Mouse (Mus musculus) spleen, postnatal 0 days (tissue): ENCODE data around the gene Krt31. TPM values are rescaled to one million over a fixed set of nuclear protein-coding genes. Genes with fewer than 3 reads are reported as not detected.

Experiments used
- polyA plus RNA-seq: library from polyadenylated mRNA; unstranded; fragments of >200 nt; fragmentation: Nextera tagmentation; extraction: Ambion mirVana; gene quantifications from 2 replicates; pipeline ENCODE4 v1.2.1, GENCODE M21; 2015

The Krt31 gene
- not detected in 2 replicates for polyA plus RNA-seq

DNA sequence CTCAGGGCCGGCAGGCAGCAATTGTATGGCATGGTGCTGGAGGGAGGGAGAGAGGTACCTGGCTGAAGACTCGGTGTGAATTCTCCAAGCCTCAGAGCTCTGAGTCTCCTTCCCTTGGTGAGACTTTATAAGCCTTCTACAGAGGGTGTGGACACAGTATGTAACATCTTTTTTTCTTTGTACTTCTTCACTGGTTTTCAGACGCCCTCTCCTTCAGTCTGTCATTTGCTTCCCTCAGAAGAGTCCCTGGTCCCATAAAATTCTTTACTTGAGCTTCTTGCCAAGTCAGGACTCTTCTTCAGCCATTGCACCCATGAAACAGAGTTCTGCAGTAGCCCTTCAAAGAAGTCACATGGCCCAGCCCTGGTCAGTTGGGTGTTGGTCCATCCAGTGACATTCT, at the start of gene Krt31:
TSS of gene Krt31 (minus strand) at position 101 of the 400 bp plus-strand sequence.

DNA sequence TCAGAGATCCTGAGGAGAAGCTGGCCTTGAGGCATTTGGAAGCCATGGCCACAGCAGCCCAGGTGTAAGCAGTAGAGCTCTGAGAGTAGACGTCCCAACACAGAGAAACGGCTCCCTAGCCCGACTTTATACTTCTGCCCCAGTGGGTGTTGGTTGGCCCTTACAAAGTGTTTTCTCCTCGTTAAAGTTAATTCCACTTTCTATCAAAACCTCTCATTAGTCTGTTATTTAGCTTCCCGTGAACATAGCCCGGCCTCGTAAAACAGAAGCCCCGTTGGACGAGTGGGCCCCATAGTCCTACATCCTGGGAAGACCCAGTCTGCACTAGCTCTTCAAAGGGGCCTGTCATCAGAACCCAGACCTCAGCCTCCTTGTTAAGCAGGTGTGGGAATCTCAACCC, 45.8 kb upstream of the Krt31 start, which contains the start of gene Krt35:
TSS of gene Krt35 (minus strand) at position 101 of the 400 bp plus-strand sequence.

DNA sequence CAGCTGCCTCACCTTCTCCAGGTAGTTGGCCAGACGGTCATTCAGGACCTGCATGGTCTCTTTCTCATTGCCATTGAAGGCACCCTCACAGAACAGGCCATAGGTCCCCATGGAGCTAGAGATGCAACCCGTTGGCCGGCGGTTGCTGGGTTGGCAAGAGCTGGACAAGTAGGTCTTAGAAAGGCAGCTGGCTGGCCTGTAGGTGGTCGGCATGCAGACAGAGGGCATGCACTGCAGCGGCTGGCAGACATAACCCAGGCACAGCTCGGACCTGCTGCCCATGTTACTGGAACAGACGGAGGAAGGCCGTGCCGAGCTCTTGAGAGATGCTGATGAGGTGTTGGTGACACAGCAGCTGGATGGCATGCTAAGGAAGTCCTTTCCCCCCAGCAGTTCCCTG, 37.5 kb upstream of the Krt31 start, which contains the start of gene Krt32:
TSS of gene Krt32 (minus strand) at position 366 of the 400 bp plus-strand sequence.

DNA sequence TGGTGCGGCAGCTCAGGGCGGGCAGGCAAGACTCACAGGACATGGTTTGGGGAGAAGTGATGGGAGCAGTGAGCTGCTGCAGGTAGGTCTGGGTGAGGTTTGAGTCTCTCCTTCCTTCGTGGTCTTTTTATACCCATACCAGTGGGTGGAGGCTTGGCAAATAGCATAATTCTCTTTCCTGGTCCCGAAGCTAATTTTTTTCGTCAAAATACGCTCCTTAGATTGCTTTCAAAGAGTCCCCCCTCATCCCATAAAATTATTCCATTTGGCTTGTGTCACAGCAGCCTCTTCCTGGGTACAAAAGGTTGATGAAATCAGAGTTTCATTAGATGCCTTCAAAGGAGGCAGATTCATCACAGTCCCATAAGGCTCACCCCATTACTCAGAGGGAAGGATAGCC, 8.9 kb downstream of the Krt31 start, which contains the start of gene Krt34:
TSS of gene Krt34 (minus strand) at position 101 of the 400 bp plus-strand sequence.

DNA sequence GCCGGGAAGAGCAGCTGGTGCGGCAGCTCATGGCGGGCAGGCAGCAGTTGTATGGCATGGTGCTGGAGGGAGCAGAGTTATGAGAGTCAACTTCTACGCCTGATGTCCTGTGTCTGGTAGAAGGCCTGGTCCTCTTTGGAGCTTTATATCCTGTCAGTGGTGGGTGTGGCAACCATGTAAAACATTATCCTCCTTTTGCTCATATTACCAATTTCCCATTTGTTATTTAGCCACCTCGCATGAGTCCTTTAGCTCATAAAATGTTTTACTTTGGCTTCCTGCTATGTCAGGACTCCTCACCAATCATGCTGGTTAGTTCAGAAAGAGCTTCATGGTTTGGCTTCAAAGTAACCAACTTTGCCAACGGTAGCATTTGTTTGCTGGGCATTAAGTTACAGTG, 20.6 kb downstream of the Krt31 start, which contains the start of gene Krt33b:
TSS of gene Krt33b (minus strand) at position 101 of the 400 bp plus-strand sequence.

DNA sequence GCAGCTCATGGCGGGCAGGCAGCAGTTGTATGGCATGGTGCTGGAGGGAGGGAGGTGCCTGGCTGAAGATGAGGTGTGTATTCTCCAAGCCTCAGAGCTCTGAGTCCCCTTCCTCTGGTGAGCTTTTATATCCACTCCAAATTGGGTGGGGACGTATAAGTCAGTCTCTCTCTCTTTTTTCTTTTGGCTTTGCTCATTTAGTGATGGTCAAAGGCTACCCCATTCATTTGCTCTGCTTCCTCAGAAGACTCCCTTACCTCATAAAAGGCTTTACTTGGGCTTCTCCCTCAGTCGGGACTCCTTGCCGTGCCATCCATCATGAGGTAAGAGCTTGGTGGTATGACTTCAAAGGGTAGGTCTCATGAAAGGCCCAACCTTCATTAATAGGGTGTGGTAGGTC, 34.2 kb downstream of the Krt31 start, which contains the start of gene Krt33a:
TSS of gene Krt33a (minus strand) at position 101 of the 400 bp plus-strand sequence.

Other genes with a start within 250 kb of the Krt31 start
- gene Gm11554, start 246.1 kb downstream of the Krt31 start, polyA plus RNA-seq = not detected in 2 replicates
- not detected in 2 replicates for gene Krtap4-13, start 240.7 kb downstream of the Krt31 start, polyA plus RNA-seq
- not detected in 2 replicates for gene Gm11564, start 234.9 kb downstream of the Krt31 start, polyA plus RNA-seq
- not detected in 2 replicates for gene 2300003K06Rik, start 212.5 kb downstream of the Krt31 start, polyA plus RNA-seq
- not detected in 2 replicates for gene Krtap4-16, start 198.9 kb downstream of the Krt31 start, polyA plus RNA-seq
- not detected in 2 replicates for gene Gm11568, start 192.6 kb downstream of the Krt31 start, polyA plus RNA-seq
- not detected in 2 replicates for gene Gm11559, start 186.1 kb downstream of the Krt31 start, polyA plus RNA-seq
- not detected in 2 replicates for gene Krtap9-1, start 177.2 kb downstream of the Krt31 start, polyA plus RNA-seq
- not detected in 2 replicates for gene Gm11567, start 171.4 kb downstream of the Krt31 start, polyA plus RNA-seq
- gene Krtap31-1, start 142.6 kb downstream of the Krt31 start, polyA plus RNA-seq = not detected in 2 replicates
- not detected in 2 replicates for gene Gm11565, start 135.8 kb downstream of the Krt31 start, polyA plus RNA-seq
- gene Krtap31-2, start 114.3 kb downstream of the Krt31 start, polyA plus RNA-seq = not detected in 2 replicates
- gene Krtap9-5, start 102.1 kb downstream of the Krt31 start, polyA plus RNA-seq = not detected in 2 replicates
- not detected in 2 replicates for gene Krtap29-1, start 71.5 kb downstream of the Krt31 start, polyA plus RNA-seq
- not detected in 2 replicates for gene Krtap16-1, start 64.0 kb downstream of the Krt31 start, polyA plus RNA-seq
- not detected in 2 replicates for gene Krtap17-1, start 56.6 kb downstream of the Krt31 start, polyA plus RNA-seq
- gene Krt33a, start 34.3 kb downstream of the Krt31 start, polyA plus RNA-seq = not detected in 2 replicates
- gene Krt33b, start 20.7 kb downstream of the Krt31 start, polyA plus RNA-seq = not detected in 2 replicates
- gene Krt34, start 9.0 kb downstream of the Krt31 start, polyA plus RNA-seq = not detected in 2 replicates
- gene Krt32, start 37.7 kb upstream of the Krt31 start, polyA plus RNA-seq = not detected in 2 replicates
- gene Krt35, start 45.7 kb upstream of the Krt31 start, polyA plus RNA-seq = not detected in 2 replicates
- not detected in 2 replicates for gene Krt36, start 55.1 kb upstream of the Krt31 start, polyA plus RNA-seq
- 0.12 and 0.38 TPM in 2 replicates for gene Krt13, start 71.0 kb upstream of the Krt31 start, polyA plus RNA-seq
- gene Krt15, start 85.4 kb upstream of the Krt31 start, polyA plus RNA-seq = 1.00 and 1.1 TPM in 2 replicates
- 39.8 and 40.8 TPM in 2 replicates for gene Krt19, start 98.1 kb upstream of the Krt31 start, polyA plus RNA-seq
- not detected in 2 replicates for gene Krt9, start 142.7 kb upstream of the Krt31 start, polyA plus RNA-seq
- 7.3 and 10.0 TPM in 2 replicates for gene Krt14, start 157.0 kb upstream of the Krt31 start, polyA plus RNA-seq
- gene Krt16, start 198.4 kb upstream of the Krt31 start, polyA plus RNA-seq = not detected in 2 replicates
- gene Krt17, start 210.5 kb upstream of the Krt31 start, polyA plus RNA-seq = 0.35 and 0.47 TPM in 2 replicates
- gene Krt42, start 219.3 kb upstream of the Krt31 start, polyA plus RNA-seq = not detected in 2 replicates